Mouse (Mus musculus): ENCODE results near the gene Nck2. TPM values are rescaled to one million over a fixed set of nuclear protein-coding genes. Genes with fewer than 3 reads are reported as not detected.

The Nck2 gene
- total and polyA plus RNA-seq, 2 experiments from 2014 or later = 17.7 to 49.7 TPM

- no peak for DNase-seq (ENCODE audit: low spot score)
- no peak for TF ChIP-seq EP300 (IDR thresholded peaks at IDR 0.05; ENCODE audit: low read depth)
- TF ChIP-seq CTCF (IDR thresholded peaks at IDR 0.05; ENCODE audit: low read depth) = no peak
- WGBS = 84% methylated on average over 2 of the region's 2 CpGs
Measured at GRCm38 (mm10) chr1:43503261-43503660, 58.9 kb downstream of the Nck2 start.

GRCm38 (mm10) chr1:43503676-43504075, 59.3 kb downstream of the Nck2 start:
- TF ChIP-seq EP300 (IDR thresholded peaks at IDR 0.05; ENCODE audit: low read depth) = no peak
- H3K27me3 ChIP-seq (ENCODE audit: control insufficient read depth, insufficient read depth, low read length) = no peaks in the 10 kb centered on the region
- H3K9ac ChIP-seq (replicated peaks; ENCODE audit: low read depth, low read length) = no peak overlapping the region
- H3K36me3 ChIP-seq (replicated peaks; ENCODE audit: control insufficient read depth, insufficient read depth, low read length) = no peaks in the 10 kb centered on the region
- H3K4me1 ChIP-seq (ENCODE audit: control insufficient read depth, insufficient read depth) = peaks cover 28% of the 10 kb centered on the region
- H3K9me3 ChIP-seq (replicated peaks; ENCODE audit: control insufficient read depth, low read length) = no peaks in the 10 kb centered on the region
- no peak overlapping the region for H3K27ac ChIP-seq (ENCODE audit: low read depth)
- no peak overlapping the region for H3K4me3 ChIP-seq (ENCODE audit: low read depth, low read length)
- no peak for DNase-seq (ENCODE audit: low spot score)
- no peak for ATAC-seq (ENCODE audit: insufficient read depth, low read depth)
- WGBS = 68% methylated on average over 6 of the region's 6 CpGs
- no peak overlapping the region for H3K4me2 ChIP-seq (ENCODE audit: low read depth, low read length)

More at GRCm38 (mm10) chr1:43503261-43503660, 58.9 kb downstream of the Nck2 start:
- Histone ChIP-seq H3K9ac (replicated peaks; ENCODE audit: low read depth, low read length) (no peak overlapping the region), H3K27me3 (ENCODE audit: control insufficient read depth, insufficient read depth, low read length) (no peaks in the 10 kb centered on the region), H3K9me3 (replicated peaks; ENCODE audit: control insufficient read depth, low read length) (no peaks in the 10 kb centered on the region), H3K4me3 (ENCODE audit: low read depth, low read length) (no peak overlapping the region), H3K4me2 (ENCODE audit: low read depth, low read length) (no peak overlapping the region), H3K27ac (ENCODE audit: low read depth) (no peak overlapping the region), H3K36me3 (replicated peaks; ENCODE audit: control insufficient read depth, insufficient read depth, low read length) (no peaks in the 10 kb centered on the region), H3K4me1 (ENCODE audit: control insufficient read depth, insufficient read depth) (peaks cover 28% of the 10 kb centered on the region)
- ATAC-seq (ENCODE audit: insufficient read depth, low read depth) = no peak

- Histone ChIP-seq H3K36me3 (replicated peaks; ENCODE audit: control insufficient read depth, insufficient read depth, low read length) (no peaks in the 10 kb centered on the region), H3K9me3 (replicated peaks; ENCODE audit: control insufficient read depth, low read length) (no peaks in the 10 kb centered on the region), H3K4me3 (ENCODE audit: low read depth, low read length) (no peak overlapping the region), H3K27me3 (ENCODE audit: control insufficient read depth, insufficient read depth, low read length) (no peaks in the 10 kb centered on the region), H3K4me1 (ENCODE audit: control insufficient read depth, insufficient read depth) (peaks cover 28% of the 10 kb centered on the region), H3K4me2 (ENCODE audit: low read depth, low read length) (no peak overlapping the region), H3K9ac (replicated peaks; ENCODE audit: low read depth, low read length) (no peak overlapping the region), H3K27ac (ENCODE audit: low read depth) (no peak overlapping the region)
- ATAC-seq (ENCODE audit: insufficient read depth, low read depth) = no peak
- TF ChIP-seq CTCF (IDR thresholded peaks at IDR 0.05; ENCODE audit: low read depth) (no peak), EP300 (IDR thresholded peaks at IDR 0.05; ENCODE audit: low read depth) (no peak)
- WGBS = 30% methylated on average over 4 of the region's 4 CpGs
- no peak for DNase-seq (ENCODE audit: low spot score)
Measured at GRCm38 (mm10) chr1:43504235-43504634, 59.9 kb downstream of the Nck2 start.

GRCm38 (mm10) chr1:43506638-43507037, 62.3 kb downstream of the Nck2 start:
- no peak overlapping the region for H3K27ac ChIP-seq (ENCODE audit: low read depth)

GRCm38 (mm10) chr1:43507809-43508208, 63.4 kb downstream of the Nck2 start:
- no peak overlapping the region for H3K9ac ChIP-seq (replicated peaks; ENCODE audit: low read depth, low read length)

More at GRCm38 (mm10) chr1:43506638-43507037, 62.3 kb downstream of the Nck2 start:
- Histone ChIP-seq H3K27me3 (ENCODE audit: control insufficient read depth, insufficient read depth, low read length) (no peaks in the 10 kb centered on the region), H3K4me3 (ENCODE audit: low read depth, low read length) (no peak overlapping the region), H3K4me1 (ENCODE audit: control insufficient read depth, insufficient read depth) (peaks cover 21% of the 10 kb centered on the region), H3K4me2 (ENCODE audit: low read depth, low read length) (no peak overlapping the region), H3K9me3 (replicated peaks; ENCODE audit: control insufficient read depth, low read length) (no peaks in the 10 kb centered on the region), H3K36me3 (replicated peaks; ENCODE audit: control insufficient read depth, insufficient read depth, low read length) (peaks cover 11% of the 10 kb centered on the region; the same call in 1 of the 2 replicates), H3K9ac (replicated peaks; ENCODE audit: low read depth, low read length) (no peak overlapping the region)
- no peak for DNase-seq (ENCODE audit: low spot score)
- no peak for ATAC-seq (ENCODE audit: insufficient read depth, low read depth)
- 78% methylated on average over 3 of the region's 3 CpGs for WGBS
- TF ChIP-seq CTCF (IDR thresholded peaks at IDR 0.05; ENCODE audit: low read depth) = no peak

GRCm38 (mm10) chr1:43511256-43511655, 66.9 kb downstream of the Nck2 start:
- no peak overlapping the region for H3K4me3 ChIP-seq (ENCODE audit: low read depth, low read length)
- H3K27me3 ChIP-seq (ENCODE audit: control insufficient read depth, insufficient read depth, low read length) = no peaks in the 10 kb centered on the region
- peaks cover 20% of the 10 kb centered on the region; the same call in 1 of the 2 replicates for H3K36me3 ChIP-seq (replicated peaks; ENCODE audit: control insufficient read depth, insufficient read depth, low read length)
- H3K27ac ChIP-seq (ENCODE audit: low read depth) = no peak overlapping the region
- 87% methylated on average over 12 of the region's 12 CpGs for WGBS
- ATAC-seq (ENCODE audit: insufficient read depth, low read depth) (no peak), DNase-seq (ENCODE audit: low spot score) (no peak)
- no peak overlapping the region for H3K9ac ChIP-seq (replicated peaks; ENCODE audit: low read depth, low read length)
- no peaks in the 10 kb centered on the region for H3K4me1 ChIP-seq (ENCODE audit: control insufficient read depth, insufficient read depth)
- no peaks in the 10 kb centered on the region for H3K9me3 ChIP-seq (replicated peaks; ENCODE audit: control insufficient read depth, low read length)
- no peak for TF ChIP-seq EP300 (IDR thresholded peaks at IDR 0.05; ENCODE audit: low read depth)
- no peak for TF ChIP-seq CTCF (IDR thresholded peaks at IDR 0.05; ENCODE audit: low read depth)
- no peak overlapping the region for H3K4me2 ChIP-seq (ENCODE audit: low read depth, low read length)

More at GRCm38 (mm10) chr1:43507809-43508208, 63.4 kb downstream of the Nck2 start:
- no peak for TF ChIP-seq EP300 (IDR thresholded peaks at IDR 0.05; ENCODE audit: low read depth)
- no peak for TF ChIP-seq CTCF (IDR thresholded peaks at IDR 0.05; ENCODE audit: low read depth)
- Histone ChIP-seq H3K4me1 (ENCODE audit: control insufficient read depth, insufficient read depth) (peaks cover 17% of the 10 kb centered on the region), H3K4me3 (ENCODE audit: low read depth, low read length) (no peak overlapping the region), H3K27ac (ENCODE audit: low read depth) (no peak overlapping the region), H3K36me3 (replicated peaks; ENCODE audit: control insufficient read depth, insufficient read depth, low read length) (peaks cover 14% of the 10 kb centered on the region; the same call in 1 of the 2 replicates), H3K4me2 (ENCODE audit: low read depth, low read length) (no peak overlapping the region), H3K27me3 (ENCODE audit: control insufficient read depth, insufficient read depth, low read length) (no peaks in the 10 kb centered on the region), H3K9me3 (replicated peaks; ENCODE audit: control insufficient read depth, low read length) (no peaks in the 10 kb centered on the region)
- DNase-seq (ENCODE audit: low spot score) = no peak
- ATAC-seq (ENCODE audit: insufficient read depth, low read depth) = no peak
- 100% methylated on average over 1 of the region's 1 CpGs for WGBS
